Mouse (Mus musculus) liver, embryonic 11.5 days (tissue): ENCODE results near the gene Znrf1. TPM values are rescaled to one million over a fixed set of nuclear protein-coding genes. Genes with fewer than 3 reads are reported as not detected.

Source experiments
- ATAC-seq: fragments of 200-750 bp; cut with Nextera tagmentation; replicated peaks from 2 replicates; pipeline ENCODE4 v1.8.0; 2017; ENCODE audit warnings: moderate number of reproducible peaks, mild to moderate bottlenecking, moderate TSS enrichment, moderate library complexity; ENCODE audit not compliant: low FRiP score
- DNase-seq: peaks from one replicate; pipeline ENCODE4 v3.0.0-alpha.2; 2017; ENCODE audit warnings: low spot score
- H3K27ac ChIP-seq: fragments of 300-500 bp; sonication (generic); 2 replicates; pipeline ENCODE4 v1.5.1; 2014; ENCODE audit warnings: mild to moderate bottlenecking, low read depth, low read length, control low read depth
- H3K27me3 ChIP-seq: fragments of 300-500 bp; sonication (generic); replicated peaks from 2 replicates; pipeline ENCODE4 v1.6.1; 2014; ENCODE audit warnings: low read length, mixed read lengths; ENCODE audit not compliant: control insufficient read depth, insufficient read depth
- H3K36me3 ChIP-seq: fragments of 300-500 bp; sonication (generic); 2 replicates; pipeline ENCODE4 v1.6.1; 2014; ENCODE audit warnings: mild to moderate bottlenecking, low read length, moderate library complexity, mixed read lengths; ENCODE audit not compliant: control insufficient read depth, insufficient read depth
- H3K4me1 ChIP-seq: fragments of 300-500 bp; sonication (generic); replicated peaks from 2 replicates; pipeline ENCODE4 v1.6.1; 2014; ENCODE audit warnings: low read length, mixed read lengths; ENCODE audit not compliant: control insufficient read depth, insufficient read depth
- H3K4me2 ChIP-seq: fragments of 300-500 bp; sonication (generic); 2 replicates; pipeline ENCODE4 v1.6.1; 2014; ENCODE audit warnings: mild to moderate bottlenecking, control low read depth, moderate library complexity
- H3K4me3 ChIP-seq: fragments of 300-500 bp; sonication (generic); 2 replicates; pipeline ENCODE4 v1.5.1; 2014; ENCODE audit warnings: low read depth, low read length, control low read depth
- H3K9ac ChIP-seq: fragments of 300-500 bp; sonication (generic); 2 replicates; pipeline ENCODE4 v1.6.1; 2014; ENCODE audit warnings: low read depth, low read length, control low read depth
- H3K9me3 ChIP-seq: fragments of 300-500 bp; sonication (generic); 2 replicates; pipeline ENCODE4 v1.6.1; 2016; ENCODE audit warnings: low read length, inconsistent platforms, mixed read lengths; ENCODE audit not compliant: control insufficient read depth
- WGBS: fragments of 180-500 bp; shearing (Covaris S2); extraction: QIAGEN DNeasy Blood & Tissue Kit; methylation state at CpG from one replicate; pipeline ENCODE4 v1.1.7; 2014; 5-methylcytosine and 5-hydroxymethylcytosine counted together
- polyA plus RNA-seq: library from polyadenylated mRNA; unstranded; fragments of >200 nt; fragmentation: Nextera tagmentation; extraction: Ambion mirVana; gene quantifications from 2 replicates; pipeline ENCODE4 v1.2.1, GENCODE M21; 2014

The Znrf1 gene
- polyA plus RNA-seq, 1 experiment from 2014 or later = 27.6 TPM

DNA sequence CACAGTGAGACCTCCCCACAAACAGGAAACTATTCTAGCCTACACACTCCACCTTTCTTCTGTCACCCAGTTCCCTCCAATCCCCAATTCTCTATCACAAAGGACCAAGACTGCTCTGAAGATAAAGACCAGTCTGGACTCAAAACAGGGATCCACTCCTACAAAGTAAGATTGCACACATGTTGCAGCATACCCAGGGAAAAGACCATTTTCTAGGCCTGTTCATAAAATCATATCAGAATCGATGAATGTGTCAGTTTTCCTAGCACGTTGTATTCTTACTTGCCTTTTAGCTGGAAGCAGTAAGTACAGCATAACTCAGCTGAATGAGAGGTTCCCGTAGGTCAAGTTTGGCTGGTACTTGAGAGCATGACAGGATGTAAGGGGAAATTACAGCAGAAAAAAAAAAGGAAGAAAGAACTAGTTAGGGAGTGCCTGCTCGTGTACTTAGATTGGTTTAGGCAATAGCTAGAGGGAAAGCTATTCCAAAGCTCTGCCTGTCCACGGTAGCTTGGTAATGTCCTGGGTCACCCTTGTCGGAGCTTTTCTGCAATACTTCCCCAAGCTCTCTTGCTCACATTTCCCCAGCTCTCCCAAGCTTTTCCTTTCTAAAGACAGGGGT lies 9.4 kb upstream of the Znrf1 start:
- Histone ChIP-seq H3K4me2 (no peak overlapping the region), H3K9me3 (no peaks in the 10 kb centered on the region), H3K9ac (no peak overlapping the region), H3K36me3 (no peaks in the 10 kb centered on the region), H3K4me1 (no peaks in the 10 kb centered on the region), H3K27ac (no peak overlapping the region), H3K4me3 (no peak overlapping the region), H3K27me3 (no peaks in the 10 kb centered on the region)
- 65% methylated on average over 6 of the region's 6 CpGs for WGBS
- DNase-seq (no peak), ATAC-seq (no peak)

GRCm38 (mm10) chr8:111527149-111527548 lies 8.7 kb upstream of the Znrf1 start:
- no peak overlapping the region for H3K27ac ChIP-seq
- no peaks in the 10 kb centered on the region for H3K4me1 ChIP-seq
- no peaks in the 10 kb centered on the region for H3K9me3 ChIP-seq
- no peak for ATAC-seq
- H3K9ac ChIP-seq = no peak overlapping the region
- 62% methylated on average over 8 of the region's 8 CpGs for WGBS
- H3K36me3 ChIP-seq = no peaks in the 10 kb centered on the region
- H3K4me2 ChIP-seq = no peak overlapping the region
- H3K4me3 ChIP-seq = no peak overlapping the region
- H3K27me3 ChIP-seq = no peaks in the 10 kb centered on the region
- no peak for DNase-seq

GRCm38 (mm10) chr8:111528071-111528470 lies 7.8 kb upstream of the Znrf1 start:
- no peaks in the 10 kb centered on the region for H3K36me3 ChIP-seq
- 77% methylated on average over 5 of the region's 5 CpGs for WGBS
- no peak overlapping the region for H3K27ac ChIP-seq
- no peak overlapping the region for H3K4me3 ChIP-seq
- no peaks in the 10 kb centered on the region for H3K4me1 ChIP-seq
- no peak overlapping the region for H3K4me2 ChIP-seq
- no peak overlapping the region for H3K9ac ChIP-seq
- ATAC-seq (no peak), DNase-seq (no peak)
- H3K9me3 ChIP-seq = no peaks in the 10 kb centered on the region
- no peaks in the 10 kb centered on the region for H3K27me3 ChIP-seq

- Histone ChIP-seq H3K9me3 (no peaks in the 10 kb centered on the region), H3K27ac (no peak overlapping the region), H3K4me1 (no peaks in the 10 kb centered on the region), H3K36me3 (no peaks in the 10 kb centered on the region), H3K9ac (no peak overlapping the region), H3K4me3 (no peak overlapping the region), H3K27me3 (no peaks in the 10 kb centered on the region), H3K4me2 (no peak overlapping the region)
- DNase-seq (no peak), ATAC-seq (no peak)
- 73% methylated on average over 12 of the region's 12 CpGs for WGBS
These were observed 4.7 kb upstream of the Znrf1 start for GRCm38 (mm10) chr8:111531191-111531590.

GRCm38 (mm10) chr8:111531621-111532020 lies 4.3 kb upstream of the Znrf1 start:
- H3K4me1 ChIP-seq = no peaks in the 10 kb centered on the region
- H3K27ac ChIP-seq = no peak overlapping the region
- 84% methylated on average over 17 of the region's 17 CpGs for WGBS
- ATAC-seq (no peak), DNase-seq (no peak)
- H3K4me3 ChIP-seq = no peak overlapping the region
- no peak overlapping the region for H3K4me2 ChIP-seq
- no peak overlapping the region for H3K9ac ChIP-seq
- H3K9me3 ChIP-seq = no peaks in the 10 kb centered on the region
- no peaks in the 10 kb centered on the region for H3K36me3 ChIP-seq
- H3K27me3 ChIP-seq = no peaks in the 10 kb centered on the region

DNA sequence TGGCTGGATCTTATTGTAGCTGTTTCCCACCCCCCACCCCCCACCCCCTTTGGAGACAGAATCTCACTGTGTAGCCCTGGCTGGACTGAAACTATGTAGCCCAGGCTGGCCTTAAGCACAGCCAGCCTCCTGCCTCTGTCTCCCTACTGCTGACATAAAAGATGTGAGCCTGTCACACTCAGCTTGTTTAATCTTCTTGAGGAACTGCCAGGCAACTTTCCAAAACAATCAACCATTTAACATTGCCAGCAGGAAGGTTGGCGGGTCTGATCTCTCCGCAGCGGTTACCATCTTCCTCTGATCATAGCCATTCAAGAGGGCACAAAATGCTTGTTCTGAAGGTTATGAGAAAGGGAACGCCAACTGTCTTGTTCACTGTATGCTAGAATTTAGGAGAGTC lies 2.4 kb upstream of the Znrf1 start:
- DNase-seq (no peak), ATAC-seq (no peak)
- H3K9me3 ChIP-seq = no peaks in the 10 kb centered on the region
- no peak overlapping the region for H3K27ac ChIP-seq
- no peaks in the 10 kb centered on the region for H3K36me3 ChIP-seq
- no peak overlapping the region for H3K4me2 ChIP-seq
- H3K4me3 ChIP-seq = no peak overlapping the region
- 78% methylated on average over 4 of the region's 4 CpGs for WGBS
- H3K27me3 ChIP-seq = no peaks in the 10 kb centered on the region
- peaks cover 12% of the 10 kb centered on the region for H3K4me1 ChIP-seq
- H3K9ac ChIP-seq = no peak overlapping the region

DNA sequence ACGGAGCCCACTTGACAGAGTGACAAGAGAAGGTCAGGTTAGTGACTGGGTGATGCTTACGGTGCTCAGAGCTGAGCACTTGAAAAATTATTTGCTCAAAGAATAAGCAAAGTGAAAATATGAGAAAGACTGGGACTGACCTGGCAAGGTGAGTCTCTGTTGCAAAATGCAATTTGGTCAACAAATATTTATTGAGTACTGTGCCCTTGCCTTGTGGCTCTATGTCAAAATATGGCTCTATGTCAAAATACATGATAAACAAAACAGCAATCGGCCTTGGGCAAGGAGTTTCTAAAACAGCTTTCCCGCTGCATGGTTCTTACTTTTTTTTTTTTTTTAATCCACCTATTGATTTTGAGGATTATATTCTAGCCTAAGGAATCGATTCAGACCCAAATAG lies 406 bp upstream of the Znrf1 start:
- Histone ChIP-seq H3K27ac (no peak overlapping the region), H3K36me3 (no peaks in the 10 kb centered on the region), H3K9ac (no peak overlapping the region), H3K4me1 (peaks cover 25% of the 10 kb centered on the region), H3K4me2 (peak overlapping the region; percentile 97), H3K9me3 (no peaks in the 10 kb centered on the region), H3K27me3 (no peaks in the 10 kb centered on the region), H3K4me3 (peak overlapping the region; percentile 92; the same call in 1 of the 2 replicates)
- 55% methylated on average over 5 of the region's 5 CpGs for WGBS
- DNase-seq (no peak), ATAC-seq (no peak)

DNA sequence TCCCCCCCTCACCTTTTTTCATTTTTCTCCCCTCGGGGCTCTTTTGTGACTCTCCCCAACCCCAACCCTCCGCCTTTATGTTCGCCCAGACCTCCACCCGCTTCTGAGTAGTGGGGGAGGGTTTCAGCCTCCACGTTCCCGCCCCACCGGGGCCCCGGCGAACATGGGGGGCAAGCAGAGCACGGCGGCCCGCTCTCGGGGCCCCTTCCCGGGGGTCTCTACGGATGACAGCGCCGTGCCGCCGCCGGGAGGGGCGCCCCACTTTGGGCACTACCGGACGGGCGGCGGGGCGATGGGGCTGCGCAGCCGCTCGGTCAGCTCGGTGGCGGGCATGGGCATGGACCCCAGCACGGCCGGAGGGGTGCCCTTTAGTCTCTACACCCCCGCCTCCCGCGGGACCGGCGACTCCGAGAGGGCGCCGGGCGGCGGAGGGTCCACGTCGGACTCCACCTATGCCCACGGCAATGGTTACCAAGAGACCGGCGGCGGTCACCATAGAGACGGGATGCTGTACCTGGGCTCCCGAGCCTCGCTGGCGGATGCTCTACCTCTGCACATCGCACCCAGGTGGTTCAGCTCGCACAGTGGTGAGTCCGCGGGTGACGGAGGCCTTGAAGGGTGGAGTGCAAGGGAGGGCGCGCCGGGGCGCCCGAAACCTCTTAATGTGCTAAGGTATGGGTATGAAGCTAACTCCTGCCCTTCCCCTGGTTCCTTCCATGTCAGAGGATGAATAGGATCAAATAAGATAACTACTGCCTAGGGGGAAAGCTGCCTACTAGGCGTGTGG lies 1.3 kb downstream of the Znrf1 start:
- H3K9ac ChIP-seq = peak overlapping the region; percentile 87
- peak; percentile 56 for ATAC-seq
- H3K9me3 ChIP-seq = no peaks in the 10 kb centered on the region
- H3K4me1 ChIP-seq = peaks cover 32% of the 10 kb centered on the region
- no peaks in the 10 kb centered on the region for H3K36me3 ChIP-seq
- H3K27me3 ChIP-seq = no peaks in the 10 kb centered on the region
- peak overlapping the region; percentile 97 for H3K4me2 ChIP-seq
- WGBS = 1% methylated on average over 62 of the region's 64 CpGs
- H3K27ac ChIP-seq = peak overlapping the region; percentile 86
- H3K4me3 ChIP-seq = peak overlapping the region; percentile 92
- peak; percentile 57 for DNase-seq

DNA sequence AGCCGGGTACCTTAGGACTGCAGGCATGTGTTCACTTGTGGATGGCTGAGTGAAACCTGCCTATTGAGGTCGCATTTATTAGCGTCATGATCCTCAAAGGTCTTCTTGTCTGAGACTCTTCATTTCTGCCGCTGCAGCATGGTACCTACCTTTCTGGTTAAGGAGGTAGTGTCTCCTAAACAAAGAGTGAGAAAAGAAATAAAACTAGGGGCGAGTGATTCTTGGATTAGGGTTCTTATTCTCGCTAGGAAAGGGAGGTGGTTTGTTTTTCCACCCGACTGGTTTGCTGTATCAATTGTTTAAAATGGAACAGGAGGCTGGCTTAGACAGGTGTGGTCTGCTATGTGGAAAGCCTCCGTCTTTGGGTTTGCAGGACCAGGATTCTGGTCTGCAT lies 1.9 kb downstream of the Znrf1 start:
- H3K4me3 ChIP-seq = peak overlapping the region; percentile 92
- 15% methylated on average over 8 of the region's 8 CpGs for WGBS
- no peaks in the 10 kb centered on the region for H3K36me3 ChIP-seq
- H3K9ac ChIP-seq = peak overlapping the region; percentile 87
- H3K27me3 ChIP-seq = no peaks in the 10 kb centered on the region
- peak overlapping the region; percentile 97 for H3K4me2 ChIP-seq
- ATAC-seq (no peak), DNase-seq (no peak)
- no peak overlapping the region for H3K27ac ChIP-seq
- peaks cover 32% of the 10 kb centered on the region for H3K4me1 ChIP-seq
- no peaks in the 10 kb centered on the region for H3K9me3 ChIP-seq
